Mouse (Mus musculus): Measurements from ENCODE around the gene Cbx6.

DNA sequence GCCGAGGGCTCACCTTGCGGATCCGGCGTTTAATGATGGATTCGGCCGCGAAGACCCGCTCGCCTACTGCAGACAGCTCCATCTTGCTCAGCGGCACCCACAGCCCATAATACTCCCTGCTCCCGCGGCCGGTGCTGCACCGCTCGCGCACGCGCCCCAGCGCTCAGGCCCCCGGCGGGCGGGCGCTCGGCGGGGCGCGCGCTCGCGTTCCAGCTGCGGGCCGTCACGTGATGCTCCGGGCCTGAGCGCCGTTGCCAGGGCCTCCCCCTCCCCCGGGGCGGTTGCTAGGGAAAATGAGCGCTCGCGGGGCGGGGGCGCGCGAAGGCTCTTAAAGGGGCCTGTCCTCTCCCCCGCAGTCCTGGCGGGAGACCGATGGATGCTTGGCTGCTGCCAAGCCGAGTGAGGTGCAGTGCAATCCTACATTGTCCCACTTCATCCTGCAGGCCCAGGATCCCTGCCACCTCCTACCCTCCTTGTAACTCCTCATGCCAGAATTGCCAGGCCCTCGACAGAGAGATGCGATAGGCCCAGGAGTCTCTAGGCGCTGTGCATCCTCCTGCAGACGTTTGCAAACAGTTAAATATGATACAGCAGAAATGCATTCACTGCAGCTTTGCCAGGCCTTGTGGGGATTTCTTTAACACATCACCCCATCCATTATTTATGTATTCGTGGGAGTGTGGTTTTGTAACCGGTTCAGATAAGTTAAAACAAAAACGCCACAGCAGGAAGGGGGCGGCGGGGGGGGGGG, at the start of gene Cbx6, which contains the start of gene Npcd:
- peak; percentile 81 for TF ChIP-seq POLR2A (IDR thresholded peaks at IDR 0.05; ENCODE audit: extremely low read depth, insufficient read depth, low read length)
- no peak for TF ChIP-seq CTCF (IDR thresholded peaks at IDR 0.05; ENCODE audit: extremely low read depth, insufficient read depth, low read length)
